ENCODE assay signal across 8 mouse cellular contexts in the genomic region with DNA sequence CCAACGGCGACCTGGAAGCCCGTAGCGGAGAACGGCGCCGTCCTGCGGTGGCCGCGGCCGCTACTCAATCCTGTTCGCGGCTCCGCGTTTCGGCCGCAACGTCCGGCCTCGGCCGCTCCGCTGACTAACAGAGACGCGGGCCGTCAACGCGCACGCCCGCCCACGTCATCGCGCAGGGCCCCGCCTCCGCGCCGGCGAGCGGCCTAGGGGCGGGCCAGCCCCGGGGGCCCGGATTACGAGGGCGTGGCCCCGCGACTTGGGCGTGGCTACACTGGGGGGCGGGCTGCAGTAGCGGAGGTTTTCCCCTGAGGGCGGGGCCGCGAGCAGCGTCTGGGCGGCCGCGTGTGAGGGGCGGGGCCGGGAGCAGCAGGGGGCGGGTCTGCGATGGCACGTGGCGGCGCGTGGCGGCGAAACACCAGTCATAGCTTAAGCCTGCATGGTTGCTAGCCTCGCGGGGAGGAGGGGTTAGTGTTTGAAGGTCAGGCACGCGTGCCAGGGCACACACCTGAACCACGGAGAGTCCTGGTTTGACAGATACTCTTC. TPM values are rescaled to one million over a fixed set of nuclear protein-coding genes. Genes with fewer than 3 reads are reported as not detected.
DNase-seq lines count a peak whose midpoint lies in the region; ATAC-seq and TF ChIP-seq lines count a peak whose summit lies in the region.

A gene (minus strand): TSS at position 132 of the 543 bp plus-strand sequence.

- peak within 1 kb of the TSS; percentile 78 for H3K4me2 ChIP-seq in CH12.LX (ENCODE audit: insufficient read depth, low read depth, poor library complexity, severe bottlenecking)
- H3K4me2 ChIP-seq in forebrain, embryonic 12.5 days, result peak within 1 kb of the TSS; percentile 63
- H3K4me2 ChIP-seq in liver, postnatal 0 days (ENCODE audit: low read depth, low read length), result peak within 1 kb of the TSS; percentile 92
- H3K4me2 ChIP-seq in neural tube, embryonic 14.5 days (ENCODE audit: low read depth, low read length), result peak within 1 kb of the TSS; percentile 57

- TF ChIP-seq CTCF in CH12.LX (conservative IDR thresholded peaks at IDR 0.05 in 1 of 2, IDR thresholded peaks at IDR 0.05 in 1 of 2; ENCODE audit: low read depth in 2 of 2, low read length in 2 of 2), result no peak; a peak in 1 of 4 replicates
- 0 out of 2 replicates have a peak, but pooled peaks have one; percentile 17 for TF ChIP-seq CTCF in liver, postnatal 0 days (IDR thresholded peaks at IDR 0.05; ENCODE audit: low read depth)

- peak within 1 kb of the TSS; percentile 57 to 99 (median 86) for H3K4me3 ChIP-seq in CH12.LX (replicated peaks in 1 of 3; ENCODE audit: low read depth in 2 of 3, low read length in 2 of 3, poor library complexity in 1 of 3)
- H3K4me3 ChIP-seq in forebrain, embryonic 12.5 days (replicated peaks), result peak within 1 kb of the TSS; percentile 91
- peak within 1 kb of the TSS; percentile 91 for H3K4me3 ChIP-seq in liver, postnatal 0 days (ENCODE audit: low read depth, low read length)
- peak within 1 kb of the TSS; percentile 86 for H3K4me3 ChIP-seq in neural tube, embryonic 14.5 days (ENCODE audit: low read depth, low read length)

- H3K27me3 ChIP-seq in CH12.LX (replicated peaks), result peaks cover 47% of the 10 kb centered on the region
- peaks cover 23% of the 10 kb centered on the region for H3K27me3 ChIP-seq in forebrain, embryonic 12.5 days
- no peaks in the 10 kb centered on the region for H3K27me3 ChIP-seq in liver, postnatal 0 days (ENCODE audit: insufficient read depth, low read length)
- H3K27me3 ChIP-seq in neural tube, embryonic 14.5 days (ENCODE audit: control insufficient read depth, insufficient read depth, low read length), result peaks cover 3% of the 10 kb centered on the region; the same call in 1 of the 2 replicates

- peak; percentile 98 for ATAC-seq in forebrain, embryonic 12.5 days (ENCODE audit: low FRiP score)
- peak; percentile 98 for ATAC-seq in liver, postnatal 0 days
- peak; percentile 97 for ATAC-seq in neural tube, embryonic 14.5 days (ENCODE audit: low read depth)

- no peak within 1 kb of the TSS for H3K27ac ChIP-seq in CH12.LX (ENCODE audit: insufficient read depth, low read depth)
- H3K27ac ChIP-seq in forebrain, embryonic 12.5 days, result peak within 1 kb of the TSS; percentile 95
- H3K27ac ChIP-seq in liver, postnatal 0 days (ENCODE audit: low read depth), result peak within 1 kb of the TSS; percentile 87
- H3K27ac ChIP-seq in neural tube, embryonic 14.5 days (ENCODE audit: low read depth, low read length), result peak within 1 kb of the TSS; percentile 93

- DNase-seq in CH12.LX (ENCODE audit: extremely low read depth), result peak; percentile 90
- peak; percentile 85 for DNase-seq in c-Kit-positive CD71-positive TER-119-negative erythroid progenitor cells, embryonic 14.5 days (ENCODE audit: low read depth)
- peak; percentile 98 for DNase-seq in heart, postnatal 10 days
- DNase-seq in large intestine, adult 2 months (ENCODE audit: low read depth, low spot score), result peak; percentile 64
- peak; percentile 99 for DNase-seq in liver, postnatal 0 days
- DNase-seq in testis, postnatal 10 days (ENCODE audit: low spot score), result peak; percentile 100

- WGBS in forebrain, embryonic 12.5 days, result under 1% methylated on average over 57 of the region's 70 CpGs
- WGBS in large intestine, adult 2 months, result under 1% methylated on average over 70 of the region's 70 CpGs
- WGBS in liver, postnatal 0 days (ENCODE audit: insufficient replicate concordance), result under 1% methylated on average over 61 of the region's 70 CpGs
- 1% methylated on average over 55 of the region's 70 CpGs for WGBS in neural tube, embryonic 14.5 days

- no peaks in the 10 kb centered on the region for H3K36me3 ChIP-seq in CH12.LX (replicated peaks in 1 of 2; ENCODE audit: control insufficient read depth in 1 of 2, insufficient read depth in 1 of 2, low read length in 1 of 2)
- H3K36me3 ChIP-seq in forebrain, embryonic 12.5 days (replicated peaks), result no peaks in the 10 kb centered on the region
- H3K36me3 ChIP-seq in liver, postnatal 0 days (replicated peaks; ENCODE audit: insufficient read depth, low read length), result no peaks in the 10 kb centered on the region
- no peaks in the 10 kb centered on the region for H3K36me3 ChIP-seq in neural tube, embryonic 14.5 days (ENCODE audit: control insufficient read depth, insufficient read depth, low read length)

- H3K79me2 ChIP-seq in CH12.LX (replicated peaks; ENCODE audit: control insufficient read depth, extremely low read depth, insufficient read depth, poor library complexity, severe bottlenecking), result no peaks in the 10 kb centered on the region

- intact Hi-C loops in heart, postnatal 10 days (cut with DNase I), result no loop called here

- TF ChIP-seq POLR2A in CH12.LX (IDR thresholded peaks at IDR 0.05; ENCODE audit: low read depth, low read length), result peak; percentile 75

- TF ChIP-seq EP300 in CH12.LX (IDR thresholded peaks at IDR 0.05; ENCODE audit: low read length), result no peak
- TF ChIP-seq EP300 in liver, postnatal 0 days (IDR thresholded peaks at IDR 0.05; ENCODE audit: low read depth), result no peak

- dilution Hi-C loops in CH12.LX (cut with MboI; ENCODE audit: extremely low pct_ligation_motif_present, extremely low pct_unique_long_range_greater_than_20kb, low sequenced_read_pairs), result no loop called here

- H3K9me3 ChIP-seq in CH12.LX (replicated peaks; ENCODE audit: low read length), result no peaks in the 10 kb centered on the region
- no peaks in the 10 kb centered on the region for H3K9me3 ChIP-seq in forebrain, embryonic 12.5 days
- H3K9me3 ChIP-seq in liver, postnatal 0 days (ENCODE audit: low read length), result no peaks in the 10 kb centered on the region
- no peaks in the 10 kb centered on the region for H3K9me3 ChIP-seq in neural tube, embryonic 14.5 days (ENCODE audit: control insufficient read depth, low read length)

- peaks cover 7 to 18% of the 10 kb centered on the region in 2 experiments; a peak in 3 of 4 replicates for H3K4me1 ChIP-seq in CH12.LX (ENCODE audit: control insufficient read depth in 1 of 2, insufficient read depth in 2 of 2)
- H3K4me1 ChIP-seq in forebrain, embryonic 12.5 days, result peaks cover 9% of the 10 kb centered on the region
- H3K4me1 ChIP-seq in liver, postnatal 0 days (ENCODE audit: insufficient read depth), result peaks cover 11% of the 10 kb centered on the region
- H3K4me1 ChIP-seq in neural tube, embryonic 14.5 days (ENCODE audit: control insufficient read depth, insufficient read depth, low read length), result peaks cover 5% of the 10 kb centered on the region; the same call in 1 of the 2 replicates

- in situ Hi-C loops in CH12.LX (cut with MboI; ENCODE audit: low pct_ligation_motif_present, low pct_unique_long_range_greater_than_20kb, low sequenced_read_pairs), result no loop called here

- TF ChIP-seq RAD21 in CH12.LX (IDR thresholded peaks at IDR 0.05; ENCODE audit: low read depth, low read length), result no peak

- peak within 1 kb of the TSS; percentile 93 for H3K9ac ChIP-seq in CH12.LX (ENCODE audit: insufficient read depth, low read depth)
- H3K9ac ChIP-seq in forebrain, embryonic 12.5 days, result peak within 1 kb of the TSS; percentile 90
- H3K9ac ChIP-seq in liver, postnatal 0 days (replicated peaks), result peak within 1 kb of the TSS; percentile 94
- peak within 1 kb of the TSS; percentile 93 for H3K9ac ChIP-seq in neural tube, embryonic 14.5 days (replicated peaks; ENCODE audit: low read depth, low read length)

TF ChIP-seq in CH12.LX, 34 proteins besides CTCF, POLR2A, EP300 and RAD21:
- TF ChIP-seq ZMIZ1 (IDR thresholded peaks at IDR 0.05; ENCODE audit: low read depth, low read length) (peak; percentile 50; the same call in 1 of the 2 replicates), ELF1 (IDR thresholded peaks at IDR 0.05; ENCODE audit: low read depth, low read length) (0 out of 2 replicates have a peak, but pooled peaks have one; percentile 19), MAZ (IDR thresholded peaks at IDR 0.05; ENCODE audit: low read depth, low read length) (no peak), ZKSCAN1 (IDR thresholded peaks at IDR 0.05; ENCODE audit: borderline replicate concordance, low read depth, low read length) (no peak), USF2 (conservative IDR thresholded peaks at IDR 0.05; ENCODE audit: low read depth, low read length) (no peak), USF1 (IDR thresholded peaks at IDR 0.05; ENCODE audit: low read depth, low read length) (peak; percentile 63), E2F4 (IDR thresholded peaks at IDR 0.05; ENCODE audit: insufficient replicate concordance, low read depth, low read length) (no peak), NELFE (IDR thresholded peaks at IDR 0.05; ENCODE audit: low read depth, low read length) (peak; percentile 62), TBP (conservative IDR thresholded peaks at IDR 0.05; ENCODE audit: low read depth, low read length) (no peak), IRF4 (IDR thresholded peaks at IDR 0.05; ENCODE audit: low read depth, low read length) (0 out of 2 replicates have a peak, but pooled peaks have one; percentile 28), MEF2A (IDR thresholded peaks at IDR 0.05; ENCODE audit: borderline replicate concordance, low read depth, low read length) (0 out of 2 replicates have a peak, but pooled peaks have one; percentile 10), MXI1 (IDR thresholded peaks at IDR 0.05; ENCODE audit: low read depth, low read length) (peak; percentile 92), GABPA (IDR thresholded peaks at IDR 0.05; ENCODE audit: insufficient replicate concordance, low read depth, low read length) (no peak), SIN3A (IDR thresholded peaks at IDR 0.05; ENCODE audit: low read length) (peak; percentile 4; the same call in 1 of the 2 replicates), BHLHE40 (IDR thresholded peaks at IDR 0.05; ENCODE audit: low read depth, low read length) (peak; percentile 93), NRF1 (IDR thresholded peaks at IDR 0.05; ENCODE audit: low read depth, low read length) (peak; percentile 76), MYC (IDR thresholded peaks at IDR 0.05; ENCODE audit: low read depth, low read length) (peak; percentile 69), MAX (IDR thresholded peaks at IDR 0.05; ENCODE audit: low read length) (peak; percentile 95), MAFK (IDR thresholded peaks at IDR 0.05; ENCODE audit: insufficient replicate concordance, low read length) (no peak), TCF12 (IDR thresholded peaks at IDR 0.05; ENCODE audit: low read depth, low read length) (0 out of 2 replicates have a peak, but pooled peaks have one; percentile 37), ZC3H11A (IDR thresholded peaks at IDR 0.05; ENCODE audit: low read depth, low read length) (no peak)
TF ChIP-seq in CH12.LX: peak in this region for 13.

RNA-seq across cellular contexts. Expression of the gene that starts here (rescaled TPM):
- total RNA-seq in CH12.LX (2012; rRNA removed), result 9.1 TPM in 2 replicates
- 31.9 and 33.4 TPM in 2 replicates for total RNA-seq in CH12.LX (2014; rRNA removed)
- 21.2 and 21.9 TPM in 2 replicates for polyA plus RNA-seq in CH12.LX (2012; ENCODE audit: insufficient read length, low read depth)
- polyA plus RNA-seq in forebrain, embryonic 12.5 days (2016; fragmentation: Nextera tagmentation; extraction: Ambion mirVana), result 28.3 and 29.0 TPM in 2 replicates
- total RNA-seq in heart, postnatal 10 days (2021), result 10 to 100 TPM; 44.1 to 45.1 TPM
- polyA plus RNA-seq in large intestine, adult 2 months (2012; rRNA removed), result 5.8 and 12.7 TPM in 2 replicates
- 3.1 and 3.8 TPM in 2 replicates for polyA plus RNA-seq in liver, postnatal 0 days (2015; fragmentation: Nextera tagmentation; extraction: Ambion mirVana)
- 44.9 and 55.6 TPM in 2 replicates for polyA plus RNA-seq in neural tube, embryonic 14.5 days (2014; fragmentation: Nextera tagmentation; extraction: Ambion mirVana)
